Mouse (Mus musculus): ENCODE measurements around the gene Slc22a1. TPM values are rescaled to one million over a fixed set of nuclear protein-coding genes. Genes with fewer than 3 reads are reported as not detected.

Gene Slc22a1
- polyA plus RNA-seq, 1 experiment from 2014 or later = not detected

GRCm38 (mm10) chr17:12664156-12664555 lies 11.5 kb downstream of the Slc22a1 start:
- Histone ChIP-seq H3K36me3 (ENCODE audit: control insufficient read depth, insufficient read depth, low read length) (no peaks in the 10 kb centered on the region), H3K27ac (replicated peaks; ENCODE audit: low read depth, low read length) (no peak overlapping the region), H3K9ac (ENCODE audit: low read length) (no peak overlapping the region), H3K4me3 (ENCODE audit: low read depth, low read length) (no peak overlapping the region), H3K9me3 (ENCODE audit: control insufficient read depth, low read length) (no peaks in the 10 kb centered on the region), H3K4me1 (ENCODE audit: control insufficient read depth, insufficient read depth, low read length) (no peaks in the 10 kb centered on the region), H3K4me2 (ENCODE audit: low read depth, severe bottlenecking) (no peak overlapping the region), H3K27me3 (ENCODE audit: control insufficient read depth, insufficient read depth, low read length) (no peaks in the 10 kb centered on the region)
- no peak for DNase-seq (ENCODE audit: low spot score)
- no peak for ATAC-seq (ENCODE audit: insufficient number of reproducible peaks, low FRiP score, low TSS enrichment, low read depth)
- WGBS = 73% methylated on average over 8 of the region's 8 CpGs

GRCm38 (mm10) chr17:12660572-12661260 lies 14.9 kb downstream of the Slc22a1 start:
- H3K4me3 ChIP-seq (ENCODE audit: low read depth, low read length) = no peak overlapping the region
- H3K27me3 ChIP-seq (ENCODE audit: control insufficient read depth, insufficient read depth, low read length) = no peaks in the 10 kb centered on the region
- no peaks in the 10 kb centered on the region for H3K4me1 ChIP-seq (ENCODE audit: control insufficient read depth, insufficient read depth, low read length)
- ATAC-seq (ENCODE audit: insufficient number of reproducible peaks, low FRiP score, low TSS enrichment, low read depth) (0 out of 2 replicates have a peak, but pooled peaks have one; percentile 26), DNase-seq (ENCODE audit: low spot score) (peak; percentile 40)
- no peak overlapping the region for H3K4me2 ChIP-seq (ENCODE audit: low read depth, severe bottlenecking)
- no peak overlapping the region for H3K27ac ChIP-seq (replicated peaks; ENCODE audit: low read depth, low read length)
- 70% methylated on average over 13 of the region's 13 CpGs for WGBS
- no peaks in the 10 kb centered on the region for H3K9me3 ChIP-seq (ENCODE audit: control insufficient read depth, low read length)
- no peak overlapping the region for H3K9ac ChIP-seq (ENCODE audit: low read length)
- H3K36me3 ChIP-seq (ENCODE audit: control insufficient read depth, insufficient read depth, low read length) = no peaks in the 10 kb centered on the region

- WGBS = 93% methylated on average over 10 of the region's 10 CpGs
- Histone ChIP-seq H3K4me1 (ENCODE audit: control insufficient read depth, insufficient read depth, low read length) (no peaks in the 10 kb centered on the region), H3K27me3 (ENCODE audit: control insufficient read depth, insufficient read depth, low read length) (no peaks in the 10 kb centered on the region), H3K4me2 (ENCODE audit: low read depth, severe bottlenecking) (no peak overlapping the region), H3K9me3 (ENCODE audit: control insufficient read depth, low read length) (no peaks in the 10 kb centered on the region), H3K4me3 (ENCODE audit: low read depth, low read length) (no peak overlapping the region), H3K36me3 (ENCODE audit: control insufficient read depth, insufficient read depth, low read length) (no peaks in the 10 kb centered on the region), H3K27ac (replicated peaks; ENCODE audit: low read depth, low read length) (no peak overlapping the region), H3K9ac (ENCODE audit: low read length) (no peak overlapping the region)
- ATAC-seq (ENCODE audit: insufficient number of reproducible peaks, low FRiP score, low TSS enrichment, low read depth) = no peak
- no peak for DNase-seq (ENCODE audit: low spot score)
These were observed 16.4 kb downstream of the Slc22a1 start for GRCm38 (mm10) chr17:12659233-12659632.

GRCm38 (mm10) chr17:12658784-12659183 lies 16.8 kb downstream of the Slc22a1 start:
- Histone ChIP-seq H3K9me3 (ENCODE audit: control insufficient read depth, low read length) (no peaks in the 10 kb centered on the region), H3K27me3 (ENCODE audit: control insufficient read depth, insufficient read depth, low read length) (no peaks in the 10 kb centered on the region), H3K4me2 (ENCODE audit: low read depth, severe bottlenecking) (no peak overlapping the region), H3K27ac (replicated peaks; ENCODE audit: low read depth, low read length) (no peak overlapping the region), H3K9ac (ENCODE audit: low read length) (no peak overlapping the region), H3K36me3 (ENCODE audit: control insufficient read depth, insufficient read depth, low read length) (no peaks in the 10 kb centered on the region), H3K4me1 (ENCODE audit: control insufficient read depth, insufficient read depth, low read length) (no peaks in the 10 kb centered on the region), H3K4me3 (ENCODE audit: low read depth, low read length) (no peak overlapping the region)
- DNase-seq (ENCODE audit: low spot score) (no peak), ATAC-seq (ENCODE audit: insufficient number of reproducible peaks, low FRiP score, low TSS enrichment, low read depth) (no peak)
- WGBS = 82% methylated on average over 7 of the region's 7 CpGs

GRCm38 (mm10) chr17:12655826-12656225 lies 19.8 kb downstream of the Slc22a1 start:
- Histone ChIP-seq H3K27me3 (ENCODE audit: control insufficient read depth, insufficient read depth, low read length) (no peaks in the 10 kb centered on the region), H3K9me3 (ENCODE audit: control insufficient read depth, low read length) (no peaks in the 10 kb centered on the region), H3K4me1 (ENCODE audit: control insufficient read depth, insufficient read depth, low read length) (no peaks in the 10 kb centered on the region), H3K4me3 (ENCODE audit: low read depth, low read length) (no peak overlapping the region), H3K27ac (replicated peaks; ENCODE audit: low read depth, low read length) (no peak overlapping the region), H3K4me2 (ENCODE audit: low read depth, severe bottlenecking) (no peak overlapping the region), H3K36me3 (ENCODE audit: control insufficient read depth, insufficient read depth, low read length) (no peaks in the 10 kb centered on the region), H3K9ac (ENCODE audit: low read length) (no peak overlapping the region)
- DNase-seq (ENCODE audit: low spot score) = no peak
- WGBS = 81% methylated on average over 7 of the region's 7 CpGs
- no peak for ATAC-seq (ENCODE audit: insufficient number of reproducible peaks, low FRiP score, low TSS enrichment, low read depth)

GRCm38 (mm10) chr17:12654061-12654460 lies 21.6 kb downstream of the Slc22a1 start:
- no peaks in the 10 kb centered on the region for H3K27me3 ChIP-seq (ENCODE audit: control insufficient read depth, insufficient read depth, low read length)
- no peaks in the 10 kb centered on the region for H3K4me1 ChIP-seq (ENCODE audit: control insufficient read depth, insufficient read depth, low read length)
- DNase-seq (ENCODE audit: low spot score) = no peak
- H3K36me3 ChIP-seq (ENCODE audit: control insufficient read depth, insufficient read depth, low read length) = no peaks in the 10 kb centered on the region
- WGBS = 91% methylated on average over 3 of the region's 3 CpGs
- H3K27ac ChIP-seq (replicated peaks; ENCODE audit: low read depth, low read length) = no peak overlapping the region
- H3K9ac ChIP-seq (ENCODE audit: low read length) = no peak overlapping the region
- H3K9me3 ChIP-seq (ENCODE audit: control insufficient read depth, low read length) = no peaks in the 10 kb centered on the region
- no peak overlapping the region for H3K4me3 ChIP-seq (ENCODE audit: low read depth, low read length)
- H3K4me2 ChIP-seq (ENCODE audit: low read depth, severe bottlenecking) = no peak overlapping the region
- ATAC-seq (ENCODE audit: insufficient number of reproducible peaks, low FRiP score, low TSS enrichment, low read depth) = no peak

- Histone ChIP-seq H3K36me3 (ENCODE audit: control insufficient read depth, insufficient read depth, low read length) (no peaks in the 10 kb centered on the region), H3K9me3 (ENCODE audit: control insufficient read depth, low read length) (no peaks in the 10 kb centered on the region), H3K4me2 (ENCODE audit: low read depth, severe bottlenecking) (no peak overlapping the region), H3K27ac (replicated peaks; ENCODE audit: low read depth, low read length) (no peak overlapping the region), H3K4me1 (ENCODE audit: control insufficient read depth, insufficient read depth, low read length) (no peaks in the 10 kb centered on the region), H3K9ac (ENCODE audit: low read length) (no peak overlapping the region), H3K27me3 (ENCODE audit: control insufficient read depth, insufficient read depth, low read length) (no peaks in the 10 kb centered on the region), H3K4me3 (ENCODE audit: low read depth, low read length) (no peak overlapping the region)
- WGBS = 92% methylated on average over 11 of the region's 11 CpGs
- no peak for ATAC-seq (ENCODE audit: insufficient number of reproducible peaks, low FRiP score, low TSS enrichment, low read depth)
- DNase-seq (ENCODE audit: low spot score) = no peak
These were observed 23.0 kb downstream of the Slc22a1 start for GRCm38 (mm10) chr17:12652604-12653003.

- no peaks in the 10 kb centered on the region for H3K27me3 ChIP-seq (ENCODE audit: control insufficient read depth, insufficient read depth, low read length)
- ATAC-seq (ENCODE audit: insufficient number of reproducible peaks, low FRiP score, low TSS enrichment, low read depth) = no peak
- H3K4me2 ChIP-seq (ENCODE audit: low read depth, severe bottlenecking) = no peak overlapping the region
- no peaks in the 10 kb centered on the region for H3K4me1 ChIP-seq (ENCODE audit: control insufficient read depth, insufficient read depth, low read length)
- no peaks in the 10 kb centered on the region for H3K9me3 ChIP-seq (ENCODE audit: control insufficient read depth, low read length)
- no peak for DNase-seq (ENCODE audit: low spot score)
- no peaks in the 10 kb centered on the region for H3K36me3 ChIP-seq (ENCODE audit: control insufficient read depth, insufficient read depth, low read length)
- WGBS = 96% methylated on average over 5 of the region's 5 CpGs
- no peak overlapping the region for H3K27ac ChIP-seq (replicated peaks; ENCODE audit: low read depth, low read length)
- H3K9ac ChIP-seq (ENCODE audit: low read length) = no peak overlapping the region
- no peak overlapping the region for H3K4me3 ChIP-seq (ENCODE audit: low read depth, low read length)
These were observed 30.2 kb downstream of the Slc22a1 start for GRCm38 (mm10) chr17:12645461-12645860.

- Histone ChIP-seq H3K9ac (ENCODE audit: low read length) (no peak overlapping the region), H3K27ac (replicated peaks; ENCODE audit: low read depth, low read length) (no peak overlapping the region), H3K4me1 (ENCODE audit: control insufficient read depth, insufficient read depth, low read length) (no peaks in the 10 kb centered on the region), H3K27me3 (ENCODE audit: control insufficient read depth, insufficient read depth, low read length) (no peaks in the 10 kb centered on the region), H3K9me3 (ENCODE audit: control insufficient read depth, low read length) (no peaks in the 10 kb centered on the region), H3K4me2 (ENCODE audit: low read depth, severe bottlenecking) (no peak overlapping the region), H3K4me3 (ENCODE audit: low read depth, low read length) (no peak overlapping the region), H3K36me3 (ENCODE audit: control insufficient read depth, insufficient read depth, low read length) (no peaks in the 10 kb centered on the region)
- no peak for ATAC-seq (ENCODE audit: insufficient number of reproducible peaks, low FRiP score, low TSS enrichment, low read depth)
- 77% methylated on average over 4 of the region's 4 CpGs for WGBS
- DNase-seq (ENCODE audit: low spot score) = no peak
These were observed 34.5 kb downstream of the Slc22a1 start for GRCm38 (mm10) chr17:12641087-12641486.

Measured in limb, embryonic 11.5 days (tissue).